Mouse (Mus musculus) kidney, postnatal 10 days (tissue): ENCODE data around the gene Cox7a2l.
A peak's percentile ranks its signal among the peaks of the same experiment; 100 is the strongest.

ENCODE experiments used
- DNase-seq: peaks from one replicate; pipeline ENCODE4 v3.0.0; 2021; ENCODE audit warnings: mixed read lengths

Cox7a2l gene

DNA sequence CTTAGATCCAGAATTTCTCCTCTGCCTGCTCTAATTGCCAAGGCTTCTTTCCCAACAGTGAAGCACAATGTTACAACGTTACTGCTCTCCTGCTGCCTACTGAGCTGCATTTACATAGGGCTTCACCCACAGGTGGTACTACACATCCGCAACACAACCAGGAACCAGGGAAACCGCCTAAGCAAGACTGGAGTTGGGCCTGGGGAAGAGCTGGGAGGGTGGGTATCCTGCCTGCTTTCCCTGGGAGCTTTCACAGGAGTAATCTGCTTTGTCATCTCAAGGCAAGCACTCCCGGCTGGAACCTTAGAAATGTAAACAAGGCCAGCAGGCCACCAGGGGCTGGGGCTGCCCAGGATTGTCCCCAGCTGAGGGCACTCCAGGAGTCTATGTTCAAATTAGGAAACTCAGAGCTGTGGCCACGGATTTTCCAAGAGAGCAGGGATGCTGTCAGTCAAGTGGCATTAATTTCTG lies 9.0 kb upstream of the Cox7a2l start:
- peak; percentile 34 for DNase-seq

- peak; percentile 31 for DNase-seq
These were observed 8.5 kb upstream of the Cox7a2l start for GRCm38 (mm10) chr17:83525596-83525995.

GRCm38 (mm10) chr17:83524753-83525152 lies 7.6 kb upstream of the Cox7a2l start:
- no peak for DNase-seq

- peak; percentile 38 for DNase-seq
These were observed 5.7 kb upstream of the Cox7a2l start for GRCm38 (mm10) chr17:83522590-83523379.

DNA sequence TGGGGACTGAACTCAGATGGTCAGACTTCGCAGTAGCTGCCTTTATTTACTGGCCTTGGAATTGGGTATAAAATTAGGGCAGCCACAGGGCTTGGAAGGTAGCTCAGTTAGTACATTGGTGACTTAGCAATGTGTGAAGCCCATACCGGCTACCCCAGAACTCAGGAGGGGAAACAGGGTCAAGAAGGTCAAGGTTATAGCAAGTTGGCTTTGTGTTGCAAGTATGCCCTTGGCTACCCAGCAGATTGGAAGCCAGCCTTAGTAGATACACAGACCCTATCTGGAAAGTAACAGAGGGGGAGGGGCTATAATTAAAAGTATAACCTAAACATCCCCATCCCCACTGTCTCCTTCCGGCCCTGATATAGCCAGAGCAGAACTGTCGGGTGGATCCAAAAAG lies 4.8 kb upstream of the Cox7a2l start:
- DNase-seq, result no peak

GRCm38 (mm10) chr17:83514213-83514701 lies 2.9 kb downstream of the Cox7a2l start:
- DNase-seq, result peak; percentile 95

DNA sequence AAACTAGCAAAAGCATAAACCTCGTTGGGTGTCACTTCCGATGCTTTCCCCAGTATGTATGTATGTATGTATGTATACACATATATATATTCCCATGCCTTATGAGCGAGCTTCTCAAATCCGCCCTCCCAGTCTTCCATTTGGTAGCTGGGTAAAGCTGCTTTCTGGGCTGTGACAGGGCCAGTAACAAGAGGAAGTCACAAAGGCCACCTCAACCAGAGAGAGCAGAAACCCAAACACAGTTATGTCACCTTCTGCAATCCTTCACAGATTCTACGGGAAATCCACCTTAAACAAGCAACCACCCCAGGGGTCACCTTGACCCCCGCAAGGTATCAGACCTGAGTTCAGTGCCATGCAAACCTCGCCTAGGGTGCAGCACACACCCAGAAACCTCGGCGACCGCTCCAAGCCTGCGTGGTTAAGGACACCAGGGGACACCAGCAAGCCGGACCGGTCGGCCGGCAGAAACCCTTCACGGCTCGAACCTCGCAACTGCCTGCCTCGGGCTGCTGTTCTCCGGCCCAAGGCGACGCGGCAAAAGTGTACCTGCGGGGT lies 3.4 kb downstream of the Cox7a2l start:
- DNase-seq, result no peak

- no peak for DNase-seq
These were observed 5.0 kb downstream of the Cox7a2l start for GRCm38 (mm10) chr17:83512130-83512529.

GRCm38 (mm10) chr17:83503693-83504092 lies 13.4 kb downstream of the Cox7a2l start:
- no peak for DNase-seq

- no peak for DNase-seq
These were observed 17.4 kb downstream of the Cox7a2l start for GRCm38 (mm10) chr17:83499692-83500091.

- no peak for DNase-seq
These were observed 18.2 kb downstream of the Cox7a2l start for GRCm38 (mm10) chr17:83498889-83499288.

GRCm38 (mm10) chr17:83487762-83488161 lies 29.4 kb downstream of the Cox7a2l start:
- no peak for DNase-seq

GRCm38 (mm10) chr17:83483784-83484183 lies 33.3 kb downstream of the Cox7a2l start:
- DNase-seq, result no peak

DNA sequence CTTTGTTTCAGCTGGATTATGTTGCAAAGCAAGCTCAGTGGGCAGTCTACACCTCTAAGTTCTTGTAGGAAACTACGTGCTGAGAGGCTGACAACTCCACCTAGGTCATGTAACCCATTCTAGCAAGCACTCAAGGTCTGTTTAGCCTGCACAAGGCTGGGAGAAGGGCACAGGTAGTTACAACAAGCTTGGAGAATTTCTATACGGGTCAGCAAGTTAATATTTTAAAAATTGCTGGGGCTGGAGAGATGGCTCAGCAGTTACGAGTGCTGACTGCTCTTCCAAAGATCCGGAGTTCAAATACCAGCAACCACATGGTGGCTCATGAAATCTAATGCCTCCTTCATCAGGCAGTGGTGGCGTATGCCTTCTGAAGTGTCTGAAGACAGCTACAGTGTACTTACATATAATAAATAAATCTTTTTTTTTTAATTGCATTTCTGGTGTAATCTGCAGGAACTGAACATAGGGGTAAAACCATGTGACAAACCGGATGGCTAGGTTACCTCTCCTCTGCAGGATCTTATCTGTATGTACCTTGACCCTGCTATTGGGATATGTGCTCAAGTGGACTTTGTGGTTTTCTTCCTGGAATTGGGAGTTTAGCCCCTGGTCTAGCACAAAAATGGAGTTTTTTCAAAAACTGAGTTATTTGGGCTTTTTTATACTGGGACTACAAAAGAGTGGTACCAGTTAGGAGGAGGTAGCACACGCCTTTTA lies 34.2 kb downstream of the Cox7a2l start:
- DNase-seq, result no peak

GRCm38 (mm10) chr17:83481551-83481950 lies 35.6 kb downstream of the Cox7a2l start:
- DNase-seq, result peak; percentile 26

GRCm38 (mm10) chr17:83477089-83477488 lies 40.0 kb downstream of the Cox7a2l start:
- no peak for DNase-seq

DNA sequence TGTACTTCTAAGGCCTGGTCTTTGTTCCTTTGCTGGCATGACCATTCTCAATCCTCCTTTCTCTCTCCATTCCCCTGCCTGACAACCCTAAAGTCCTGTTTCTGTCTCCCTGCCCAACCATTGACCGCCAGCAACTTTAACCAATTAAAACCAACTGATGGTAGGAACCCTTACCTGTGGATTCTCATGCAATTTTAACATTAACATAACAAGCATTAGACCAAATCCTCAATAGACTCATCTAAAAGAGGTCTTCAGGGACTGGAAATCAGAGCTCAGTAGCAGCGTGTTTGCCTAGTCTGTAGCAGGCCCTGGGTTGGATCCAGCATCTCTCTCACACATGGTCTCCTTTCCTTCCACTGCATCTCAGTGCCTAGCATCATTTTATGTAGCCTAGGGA lies 47.5 kb downstream of the Cox7a2l start:
- no peak for DNase-seq

DNA sequence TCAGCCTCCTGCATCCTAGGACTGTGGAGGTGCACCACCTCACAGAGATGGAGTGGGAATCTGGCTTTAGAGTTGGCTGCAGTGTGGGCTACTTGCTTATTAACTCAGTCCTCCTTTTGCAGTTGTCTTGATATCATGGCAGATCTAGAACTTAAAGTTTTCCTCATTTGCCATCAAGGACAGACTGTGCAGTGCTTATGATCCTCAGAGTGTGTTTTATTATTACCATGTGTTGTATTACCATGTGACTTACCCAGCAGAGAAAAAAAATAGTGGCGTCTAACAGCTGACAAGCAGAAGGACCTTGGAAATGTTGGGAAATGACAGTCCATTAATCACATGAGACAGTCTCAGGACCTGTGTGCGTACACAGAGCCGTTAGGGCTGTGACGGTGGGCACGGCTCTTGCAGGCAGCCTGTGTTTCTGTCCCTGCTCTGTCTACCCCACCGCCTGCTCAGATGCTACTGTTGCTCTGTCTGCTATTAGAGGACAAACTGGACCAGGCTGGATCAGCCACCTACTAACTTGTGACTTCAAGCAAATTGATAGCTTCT lies 50.4 kb downstream of the Cox7a2l start:
- DNase-seq, result no peak

GRCm38 (mm10) chr17:83465969-83466368 lies 51.2 kb downstream of the Cox7a2l start:
- no peak for DNase-seq

GRCm38 (mm10) chr17:83457271-83457670 lies 59.9 kb downstream of the Cox7a2l start:
- DNase-seq, result no peak

DNA sequence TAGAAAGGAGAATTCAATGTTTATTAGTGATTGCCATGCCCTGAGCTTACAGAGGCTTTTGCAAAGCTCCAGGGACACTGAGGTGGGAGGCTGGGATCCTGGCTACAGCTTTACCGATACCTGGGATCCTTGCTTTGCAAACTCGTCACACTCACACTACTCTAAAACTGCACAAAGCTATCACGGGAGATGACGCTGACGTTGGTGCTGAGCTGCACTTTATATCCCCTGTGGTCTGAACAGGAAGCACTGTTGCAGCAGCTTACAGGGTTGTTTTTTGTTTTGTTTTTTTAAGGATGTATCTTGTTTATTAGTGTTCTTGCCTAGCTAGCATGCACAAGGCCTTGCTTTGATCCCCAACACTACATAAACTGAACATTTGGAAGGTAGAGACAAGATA lies 63.5 kb downstream of the Cox7a2l start:
- no peak for DNase-seq

- no peak for DNase-seq
These were observed 64.7 kb downstream of the Cox7a2l start for GRCm38 (mm10) chr17:83452451-83452850.
